Mouse (Mus musculus) liver, adult 2 months (tissue): ENCODE measurements at regions not wholly inside any gene's neighbourhood (a gene's known extent, or its start where the extent isn't known, plus 50 kb on each side); places are given as distances from the start of the nearest gene placed in this dataset.

Experiments
- CTCF ChIP-seq: fragments of 200-500 bp; IDR thresholded peaks from 2 replicates; pipeline ENCODE4 v1.5.1; 2011; ENCODE audit warnings: low read depth, low read length, control low read depth
- POLR2A ChIP-seq: fragments of 200-500 bp; IDR thresholded peaks from 2 replicates; pipeline ENCODE4 v1.6.1; 2011; ENCODE audit warnings: low read length, control low read depth; ENCODE audit not compliant: insufficient read depth; ENCODE audit errors: extremely low read depth

GRCm38 (mm10) chr1:153997201-153998181 is 97.5 kb upstream of the Teddm2 start:
- TF ChIP-seq CTCF (no peak), POLR2A (no peak)
